Mouse (Mus musculus) E14TG2a.4 (cell line): Measurements from ENCODE around the gene Casp6.

ENCODE experiments used
- CTCF ChIP-seq: conservative IDR thresholded peaks from 2 replicates; pipeline ENCODE4 v1.5.1; 2014; ENCODE audit warnings: low read length
- POU5F1 ChIP-seq: IDR thresholded peaks from 2 replicates; pipeline ENCODE4 v1.6.1; 2014; ENCODE audit warnings: low read length, borderline replicate concordance

DNA sequence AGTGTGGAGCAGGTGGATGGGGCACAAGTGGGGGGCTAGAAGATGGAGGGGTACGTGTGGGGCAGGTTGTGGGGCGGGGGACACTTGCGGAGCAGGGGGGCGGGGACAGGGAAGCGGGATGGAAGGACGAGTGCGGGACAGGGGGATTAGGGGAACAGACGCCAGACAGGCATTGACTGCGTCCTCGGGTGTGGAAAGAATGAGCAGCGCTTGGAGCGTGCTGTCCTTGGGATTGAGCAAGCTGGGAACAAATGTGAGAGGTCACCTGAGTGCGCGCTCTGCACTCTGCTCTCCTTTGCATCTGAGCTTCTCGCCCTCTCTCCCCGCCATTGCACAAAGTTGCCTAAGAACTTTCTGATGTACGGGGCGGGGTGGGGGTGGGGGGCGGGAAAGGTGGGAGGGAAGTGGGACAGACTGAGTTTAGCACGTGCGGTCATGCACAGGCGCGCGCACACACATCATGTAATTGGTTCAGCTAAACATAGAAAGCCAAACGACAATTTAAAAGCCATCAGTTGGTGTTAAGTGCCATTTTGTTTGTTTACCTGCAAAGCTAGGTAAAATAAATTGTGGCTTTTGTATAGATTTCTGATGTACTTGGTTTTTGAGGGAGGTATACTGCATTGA lies 22.0 kb upstream of the Casp6 start:
- TF ChIP-seq CTCF (no peak), POU5F1 (no peak)
